Mouse (Mus musculus): ENCODE data around the gene Ghr.

DNA sequence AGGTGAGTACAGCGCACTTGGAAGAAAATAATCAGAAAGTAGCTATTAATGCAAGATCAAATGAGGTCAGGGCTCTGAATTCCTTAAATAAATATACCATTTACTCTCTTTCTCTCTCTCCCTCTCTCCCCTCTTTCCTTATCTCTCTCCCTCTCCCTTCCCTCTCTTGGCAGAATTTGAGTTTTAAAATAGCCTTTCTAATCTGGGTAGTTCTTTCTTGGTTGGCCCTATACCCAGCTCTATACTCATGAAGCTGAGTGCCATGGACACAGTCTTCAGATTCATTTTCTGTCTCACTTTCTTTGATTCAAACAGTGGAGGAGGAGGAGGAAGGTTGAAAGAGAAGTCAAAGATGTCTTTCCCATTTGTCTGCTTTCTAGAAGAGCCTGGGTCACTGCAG, 84.3 kb downstream of the Ghr start:
- no peak for TF ChIP-seq CTCF (IDR thresholded peaks at IDR 0.05; ENCODE audit: extremely low read depth, insufficient read depth, insufficient read length, insufficient replicate concordance)
- no peak for TF ChIP-seq POLR2A (IDR thresholded peaks at IDR 0.05; ENCODE audit: low read depth, low read length)
